Mouse (Mus musculus) lung, postnatal 0 days (tissue): ENCODE data around the gene Polr3c. TPM values are rescaled to one million over a fixed set of nuclear protein-coding genes. Genes with fewer than 3 reads are reported as not detected.

Experiments used
- ATAC-seq: fragments of 200-750 bp; cut with Nextera tagmentation; 2 replicates; pipeline ENCODE4 v1.8.0; 2017; ENCODE audit warnings: moderate library complexity
- DNase-seq: peaks from one replicate; pipeline ENCODE4 v3.0.0-alpha.2; 2016; ENCODE audit warnings: low spot score
- H3K27ac ChIP-seq: fragments of 300-500 bp; sonication (generic); 2 replicates; pipeline ENCODE4 v1.5.1; 2014; ENCODE audit warnings: antibody characterized with exemption, mild to moderate bottlenecking, low read length, mixed read lengths
- H3K27me3 ChIP-seq: fragments of 300-500 bp; sonication (generic); replicated peaks from 2 replicates; pipeline ENCODE4 v1.6.1; 2014; ENCODE audit warnings: low read length, mixed read lengths; ENCODE audit not compliant: insufficient read depth
- H3K36me3 ChIP-seq: fragments of 300-500 bp; sonication (generic); 2 replicates; pipeline ENCODE4 v1.6.1; 2014; ENCODE audit warnings: low read length, mixed read lengths; ENCODE audit not compliant: insufficient read depth
- H3K4me1 ChIP-seq: fragments of 300-500 bp; sonication (generic); 2 replicates; pipeline ENCODE4 v1.6.1; 2014; ENCODE audit warnings: antibody characterized with exemption, low read depth, low read length, mixed read lengths; ENCODE audit not compliant: insufficient read depth
- H3K4me2 ChIP-seq: fragments of 300-500 bp; sonication (generic); replicated peaks from 2 replicates; pipeline ENCODE4 v1.6.1; 2014; ENCODE audit warnings: low read depth, mild to moderate bottlenecking, low read length, moderate library complexity, mixed read lengths
- H3K4me3 ChIP-seq: fragments of 300-500 bp; sonication (generic); 2 replicates; pipeline ENCODE4 v1.5.1; 2014; ENCODE audit warnings: low read depth, low read length
- H3K9ac ChIP-seq: fragments of 300-500 bp; sonication (generic); replicated peaks from 2 replicates; pipeline ENCODE4 v1.6.1; 2014; ENCODE audit warnings: low read depth, mild to moderate bottlenecking
- H3K9me3 ChIP-seq: fragments of 300-500 bp; sonication (generic); 2 replicates; pipeline ENCODE4 v1.6.1; 2016; ENCODE audit warnings: low read length, mixed read lengths
- CTCF ChIP-seq: IDR thresholded peaks from 2 replicates; pipeline ENCODE4 v1.5.1; 2016; ENCODE audit warnings: antibody characterized with exemption, mild to moderate bottlenecking
- EP300 ChIP-seq: IDR thresholded peaks from 2 replicates; pipeline ENCODE4 v1.6.1; 2016; ENCODE audit warnings: antibody characterized with exemption, mild to moderate bottlenecking, control low read depth
- WGBS: fragments of 180-500 bp; shearing (Covaris S2); extraction: QIAGEN DNeasy Blood & Tissue Kit; methylation state at CpG from one replicate; pipeline ENCODE4 v1.1.7; 2014; 5-methylcytosine and 5-hydroxymethylcytosine counted together
- polyA plus RNA-seq: library from polyadenylated mRNA; unstranded; fragments of >200 nt; fragmentation: Nextera tagmentation; extraction: Ambion mirVana; gene quantifications from 2 replicates; pipeline ENCODE4 v1.2.1, GENCODE M21; 2015

Polr3c gene
- polyA plus RNA-seq, 1 experiment from 2014 or later = 17.9 TPM

DNA sequence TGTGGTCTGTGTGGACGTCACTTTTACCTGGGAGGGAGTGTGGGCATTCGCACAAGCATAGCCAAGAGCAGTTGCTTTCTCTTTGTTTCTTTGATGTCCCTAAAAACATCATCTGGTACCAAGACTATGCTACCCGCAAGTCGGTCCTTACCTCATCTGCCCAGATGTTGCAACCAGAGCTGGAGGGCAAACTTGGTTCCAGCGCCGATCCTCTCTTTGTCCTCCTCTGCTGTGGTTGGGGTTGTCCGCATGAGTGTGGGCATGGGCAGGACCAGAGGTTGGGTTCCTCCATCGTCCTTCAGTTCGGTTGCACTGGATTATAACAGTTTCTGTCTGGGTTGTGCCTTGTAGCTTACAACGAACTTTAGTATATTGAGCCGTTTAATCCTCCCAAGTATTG, 21.2 kb downstream of the Polr3c start:
- ATAC-seq = no peak
- Histone ChIP-seq H3K36me3 (peaks cover 24% of the 10 kb centered on the region), H3K9me3 (no peaks in the 10 kb centered on the region), H3K9ac (no peak overlapping the region), H3K27ac (no peak overlapping the region), H3K27me3 (no peaks in the 10 kb centered on the region), H3K4me1 (peaks cover 6% of the 10 kb centered on the region; the same call in 1 of the 2 replicates), H3K4me3 (no peak overlapping the region), H3K4me2 (no peak overlapping the region)
- no peak for DNase-seq
- no peak for TF ChIP-seq EP300
- no peak for TF ChIP-seq CTCF
- WGBS = 91% methylated on average over 11 of the region's 11 CpGs

DNA sequence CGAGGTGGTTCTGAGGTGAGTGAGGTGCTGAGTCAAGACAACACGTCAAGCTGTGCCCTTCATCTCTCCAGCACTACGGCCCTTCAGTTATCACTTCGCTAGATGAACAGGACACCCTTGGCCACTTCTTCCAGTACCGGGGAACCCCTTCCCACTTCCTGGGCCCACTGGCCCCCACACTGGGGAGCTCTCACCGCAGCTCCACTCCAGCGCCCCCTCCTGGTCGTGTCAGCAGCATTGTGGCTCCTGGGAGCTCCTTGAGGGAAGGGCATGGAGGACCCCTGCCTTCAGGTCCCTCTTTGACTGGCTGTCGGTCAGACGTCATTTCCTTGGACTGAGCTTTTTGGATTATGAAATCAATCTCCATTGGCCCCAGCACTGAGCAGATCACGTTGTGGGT, 22.6 kb downstream of the Polr3c start:
- no peak overlapping the region for H3K4me3 ChIP-seq
- H3K4me2 ChIP-seq = no peak overlapping the region
- WGBS = 66% methylated on average over 11 of the region's 11 CpGs
- H3K36me3 ChIP-seq = peaks cover 23% of the 10 kb centered on the region
- no peaks in the 10 kb centered on the region for H3K27me3 ChIP-seq
- TF ChIP-seq CTCF = peak; percentile 65
- TF ChIP-seq EP300 = no peak
- no peaks in the 10 kb centered on the region for H3K9me3 ChIP-seq
- DNase-seq = no peak
- no peak overlapping the region for H3K27ac ChIP-seq
- H3K4me1 ChIP-seq = peaks cover 6% of the 10 kb centered on the region; the same call in 1 of the 2 replicates
- no peak overlapping the region for H3K9ac ChIP-seq
- ATAC-seq = no peak

- H3K4me1 ChIP-seq = peaks cover under 1% of the 10 kb centered on the region; the same call in 1 of the 2 replicates
- no peak for TF ChIP-seq CTCF
- no peak for TF ChIP-seq EP300
- H3K9ac ChIP-seq = no peak overlapping the region
- ATAC-seq = no peak
- 87% methylated on average over 4 of the region's 4 CpGs for WGBS
- no peak for DNase-seq
- no peaks in the 10 kb centered on the region for H3K27me3 ChIP-seq
- H3K4me2 ChIP-seq = no peak overlapping the region
- H3K36me3 ChIP-seq = peaks cover 23% of the 10 kb centered on the region
- H3K27ac ChIP-seq = no peak overlapping the region
- H3K4me3 ChIP-seq = no peak overlapping the region
- H3K9me3 ChIP-seq = no peaks in the 10 kb centered on the region
Observed at GRCm38 (mm10) chr3:96701003-96701402, 26.4 kb downstream of the Polr3c start.

DNA sequence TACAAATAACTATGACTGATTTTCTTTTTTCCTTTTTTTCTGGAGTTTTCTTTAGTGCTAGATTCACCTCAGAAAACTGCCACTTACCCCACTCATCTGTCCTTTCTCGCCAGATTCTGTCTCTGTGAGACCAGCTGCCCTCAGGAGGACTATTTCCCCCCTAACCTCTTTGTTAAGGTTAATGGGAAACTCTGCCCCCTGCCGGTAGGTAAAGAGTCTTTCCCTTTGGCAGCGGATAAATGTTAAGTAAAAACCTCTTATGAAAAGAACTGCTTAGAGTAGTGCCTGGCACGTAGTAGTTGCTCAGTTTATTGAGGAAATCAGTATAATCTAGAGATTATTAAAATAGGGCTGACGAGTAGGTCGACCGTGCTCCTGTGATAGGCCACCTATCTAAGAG, 27.1 kb downstream of the Polr3c start:
- Histone ChIP-seq H3K4me1 (peaks cover 4% of the 10 kb centered on the region; the same call in 1 of the 2 replicates), H3K9me3 (no peaks in the 10 kb centered on the region), H3K27me3 (no peaks in the 10 kb centered on the region), H3K4me2 (no peak overlapping the region), H3K36me3 (peaks cover 22% of the 10 kb centered on the region), H3K4me3 (no peak overlapping the region), H3K27ac (no peak overlapping the region), H3K9ac (no peak overlapping the region)
- 51% methylated on average over 7 of the region's 7 CpGs for WGBS
- TF ChIP-seq CTCF = peak; percentile 65
- TF ChIP-seq EP300 = no peak
- DNase-seq (peak; percentile 65), ATAC-seq (no peak)

- H3K4me1 ChIP-seq = peaks cover 4% of the 10 kb centered on the region; the same call in 1 of the 2 replicates
- no peak overlapping the region for H3K9ac ChIP-seq
- no peak overlapping the region for H3K27ac ChIP-seq
- no peaks in the 10 kb centered on the region for H3K9me3 ChIP-seq
- 56% methylated on average over 19 of the region's 19 CpGs for WGBS
- no peak overlapping the region for H3K4me3 ChIP-seq
- TF ChIP-seq EP300 (no peak), CTCF (no peak)
- DNase-seq = no peak
- ATAC-seq = no peak
- no peak overlapping the region for H3K4me2 ChIP-seq
- peaks cover 11% of the 10 kb centered on the region for H3K36me3 ChIP-seq
- no peaks in the 10 kb centered on the region for H3K27me3 ChIP-seq
Observed at GRCm38 (mm10) chr3:96698993-96699690, 28.3 kb downstream of the Polr3c start.

DNA sequence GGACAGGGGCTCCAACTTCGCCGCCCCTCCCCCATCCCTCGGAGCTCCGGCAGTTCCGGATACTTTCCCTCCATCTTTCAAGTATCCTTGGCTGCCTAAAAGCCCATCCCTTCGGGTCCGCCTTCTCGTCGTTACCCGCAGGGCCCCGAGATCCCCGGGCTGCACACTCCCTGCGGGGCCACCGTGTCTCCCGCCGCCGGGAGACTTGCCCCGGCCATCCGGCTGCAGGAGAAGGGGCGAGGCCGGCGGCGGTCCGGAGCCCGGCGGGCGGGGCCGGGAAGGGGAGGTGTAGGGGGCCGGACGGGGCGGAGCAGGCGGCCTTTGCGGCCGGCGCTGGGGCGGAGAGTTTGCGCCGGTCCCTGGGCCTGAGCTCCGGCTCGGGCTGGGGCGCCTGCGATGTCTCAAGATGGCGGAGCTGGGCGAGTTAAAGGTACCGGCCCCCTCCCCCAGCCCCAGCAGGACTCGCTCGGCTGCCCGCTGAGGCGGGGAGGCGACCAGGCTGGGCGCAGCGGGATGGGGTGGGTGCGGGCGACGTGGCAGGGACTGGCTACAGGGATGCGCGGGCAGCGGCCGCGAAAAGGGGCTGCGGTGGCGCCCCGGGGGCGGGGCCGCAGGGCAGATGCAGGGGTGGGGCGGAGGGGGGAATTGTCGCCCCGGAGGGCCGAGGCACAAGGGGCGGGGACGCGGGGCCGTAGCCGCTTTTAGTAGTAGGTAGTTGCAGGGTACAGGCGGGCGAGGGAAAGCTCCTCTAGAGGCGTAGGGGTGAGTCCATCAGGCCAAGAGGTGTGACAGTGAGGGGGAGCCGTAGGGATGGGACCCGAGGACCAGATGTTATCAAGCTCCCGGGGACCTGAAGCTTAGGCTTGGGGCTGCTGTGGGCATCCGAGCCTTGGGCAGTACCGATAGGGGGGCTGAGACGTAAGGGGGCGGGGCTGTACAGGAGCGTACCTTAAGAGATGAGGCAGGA, 30.4 kb downstream of the Polr3c start:
- no peak for TF ChIP-seq EP300
- peak; percentile 15; the same call in 1 of the 2 replicates for TF ChIP-seq CTCF
- H3K36me3 ChIP-seq = peaks cover 11% of the 10 kb centered on the region
- peak overlapping the region; percentile 85 for H3K27ac ChIP-seq
- H3K4me3 ChIP-seq = peak overlapping the region; percentile 92
- H3K9ac ChIP-seq = peak overlapping the region; percentile 58
- no peaks in the 10 kb centered on the region for H3K27me3 ChIP-seq
- H3K4me2 ChIP-seq = peak overlapping the region; percentile 79
- DNase-seq = peak; percentile 97
- ATAC-seq = peak; percentile 96
- H3K9me3 ChIP-seq = no peaks in the 10 kb centered on the region
- peaks cover 4% of the 10 kb centered on the region; the same call in 1 of the 2 replicates for H3K4me1 ChIP-seq
- 1% methylated on average over 71 of the region's 85 CpGs for WGBS
